Mouse (Mus musculus) small intestine, adult 2 months (tissue): ENCODE data around the gene Clhc1.

Experiments
- CTCF ChIP-seq: fragments of 200-500 bp; IDR thresholded peaks from 2 replicates; pipeline ENCODE4 v1.5.1; 2012; ENCODE audit warnings: low read depth, mild to moderate bottlenecking, control low read depth, inconsistent platforms, low read length, moderate library complexity, mixed read lengths; ENCODE audit not compliant: insufficient replicate concordance, insufficient read length; ENCODE audit errors: extremely low read depth
- POLR2A ChIP-seq: fragments of 200-500 bp; IDR thresholded peaks from 2 replicates; pipeline ENCODE4 v1.6.1; 2012; ENCODE audit warnings: low read depth, mild to moderate bottlenecking, control low read depth, inconsistent platforms, low read length, moderate library complexity

DNA sequence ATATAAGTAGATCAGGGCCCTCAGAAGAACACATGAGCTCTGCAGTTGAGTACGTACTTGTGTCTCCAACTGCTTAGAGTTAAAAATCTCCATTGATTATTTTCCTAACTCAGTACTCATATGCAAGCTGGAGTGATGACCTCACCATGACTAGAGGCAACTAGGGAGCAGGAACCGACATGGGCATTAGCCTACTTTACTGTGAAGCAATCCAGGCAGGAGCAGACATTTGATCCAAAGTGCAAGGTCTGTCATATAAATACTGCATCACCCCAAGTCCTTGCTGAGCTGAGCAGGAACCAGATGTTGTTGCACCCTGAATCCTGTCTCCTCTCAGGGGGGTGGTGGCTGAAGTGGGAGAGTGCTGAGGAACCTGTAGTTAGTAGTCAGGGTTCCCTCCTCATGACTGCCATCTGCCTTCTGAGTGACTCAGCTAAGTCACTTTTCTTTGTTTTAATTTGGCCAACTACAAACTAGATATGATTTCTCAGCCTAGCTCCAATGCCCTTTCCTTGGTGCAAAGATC lies 59.8 kb downstream of the Clhc1 start:
- TF ChIP-seq CTCF (no peak), POLR2A (no peak)
